Mouse (Mus musculus) kidney, adult 9 months (tissue): ENCODE data around the gene Ints11.

Experiments
- DNase-seq: peaks from one replicate; pipeline ENCODE4 v3.0.0; 2022

Ints11 gene

GRCm38 (mm10) chr4:155869317-155870033 lies at the start of gene Ints11, which contains the start of gene Cptp:
Gene Ints11 (plus strand): TSS chr4:155869546.
Gene Cptp (minus strand): TSS chr4:155869440.
- DNase-seq = peak; percentile 98

GRCm38 (mm10) chr4:155821025-155821424 lies 48.3 kb upstream of the Ints11 start:
- no peak for DNase-seq

- no peak for DNase-seq
These were observed 45.9 kb upstream of the Ints11 start for GRCm38 (mm10) chr4:155823443-155823842.

GRCm38 (mm10) chr4:155829866-155830265 lies 39.5 kb upstream of the Ints11 start:
- no peak for DNase-seq

GRCm38 (mm10) chr4:155830596-155830995 lies 38.8 kb upstream of the Ints11 start:
- peak; percentile 47 for DNase-seq

GRCm38 (mm10) chr4:155831205-155831766 lies 38.1 kb upstream of the Ints11 start, which contains the start of gene Aurkaip1:
Gene Aurkaip1 (plus strand): TSS chr4:155831272.
- DNase-seq = peak; percentile 96

GRCm38 (mm10) chr4:155831831-155832230 lies 37.5 kb upstream of the Ints11 start:
- peak; percentile 52 for DNase-seq

GRCm38 (mm10) chr4:155832321-155832720 lies 37.0 kb upstream of the Ints11 start:
- DNase-seq = no peak

- no peak for DNase-seq
These were observed 36.1 kb upstream of the Ints11 start for GRCm38 (mm10) chr4:155833234-155833633.

- peak; percentile 90 for DNase-seq
These were observed 35.5 kb upstream of the Ints11 start for GRCm38 (mm10) chr4:155833836-155834235.

GRCm38 (mm10) chr4:155837404-155838010 lies 31.8 kb upstream of the Ints11 start:
- DNase-seq = peak; percentile 52

GRCm38 (mm10) chr4:155838187-155839153 lies 30.9 kb upstream of the Ints11 start:
- no peak for DNase-seq

GRCm38 (mm10) chr4:155839483-155839910 lies 29.8 kb upstream of the Ints11 start, which contains the start of gene Mxra8:
Gene Mxra8 (plus strand): TSS chr4:155839680.
- DNase-seq = peak; percentile 83

GRCm38 (mm10) chr4:155840076-155841002 lies 29.0 kb upstream of the Ints11 start:
- DNase-seq = no peak

GRCm38 (mm10) chr4:155841003-155841454 lies 28.3 kb upstream of the Ints11 start:
- DNase-seq = peak; percentile 75

GRCm38 (mm10) chr4:155841651-155842270 lies 27.6 kb upstream of the Ints11 start:
- no peak for DNase-seq

GRCm38 (mm10) chr4:155843231-155843630 lies 26.1 kb upstream of the Ints11 start:
- DNase-seq = peak; percentile 83

GRCm38 (mm10) chr4:155846871-155847578 lies 22.3 kb upstream of the Ints11 start, which contains the start of gene Dvl1:
Gene Dvl1 (plus strand): TSS chr4:155847402.
- peak; percentile 90 for DNase-seq

GRCm38 (mm10) chr4:155847591-155848352 lies 21.6 kb upstream of the Ints11 start:
- peak; percentile 72 for DNase-seq
